Mouse (Mus musculus) monocyte, adult 5-6 weeks (primary cell): Measurements from ENCODE around the gene Acox2. TPM values are rescaled to one million over a fixed set of nuclear protein-coding genes. Genes with fewer than 3 reads are reported as not detected.

Experiments
- ATAC-seq: fragments of 153-309, 156-312 bp; replicated peaks from 2 replicates; pipeline ENCODE4 v1.8.0; 2017; ENCODE audit warnings: mild to moderate bottlenecking; ENCODE audit not compliant: low TSS enrichment, insufficient number of reproducible peaks, severe bottlenecking, poor library complexity, low FRiP score
- total RNA-seq: library from RNA; stranded (forward); fragments of 200-1000, 200-491, 200-594 nt; gene quantifications from 3 replicates; pipeline ENCODE4 v1.2.3, GENCODE M21; 2017

Gene Acox2
- total RNA-seq, 1 experiment from 2014 or later = not detected

- no peak for ATAC-seq
These were observed 40.3 kb downstream of the Acox2 start for GRCm38 (mm10) chr14:8218730-8219380.

GRCm38 (mm10) chr14:8218238-8218637, 40.9 kb downstream of the Acox2 start:
- ATAC-seq = no peak

- ATAC-seq = no peak
These were observed 43.1 kb downstream of the Acox2 start for GRCm38 (mm10) chr14:8216100-8216499.

- no peak for ATAC-seq
These were observed 43.9 kb downstream of the Acox2 start for GRCm38 (mm10) chr14:8215208-8215778.

- no peak for ATAC-seq
These were observed 44.6 kb downstream of the Acox2 start for GRCm38 (mm10) chr14:8214299-8215207.

- ATAC-seq = peak; percentile 96
These were observed 45.3 kb downstream of the Acox2 start, which contains the start of gene Kctd6 for GRCm38 (mm10) chr14:8213803-8214224. Gene Kctd6, plus strand, starts transcription at chr14:8214140.

- ATAC-seq = no peak
These were observed 46.2 kb downstream of the Acox2 start for GRCm38 (mm10) chr14:8212996-8213395.

GRCm38 (mm10) chr14:8209896-8210295, 49.3 kb downstream of the Acox2 start:
- ATAC-seq = no peak

- ATAC-seq = no peak
These were observed 50.3 kb downstream of the Acox2 start for GRCm38 (mm10) chr14:8208876-8209275.

- ATAC-seq = no peak
These were observed 51.6 kb downstream of the Acox2 start for GRCm38 (mm10) chr14:8207543-8207942.

GRCm38 (mm10) chr14:8207105-8207504, 52.0 kb downstream of the Acox2 start:
- ATAC-seq = no peak

- no peak for ATAC-seq
These were observed 52.8 kb downstream of the Acox2 start for GRCm38 (mm10) chr14:8206179-8206910.

GRCm38 (mm10) chr14:8201715-8202114, 57.4 kb downstream of the Acox2 start:
- no peak for ATAC-seq

- ATAC-seq = no peak
These were observed 58.4 kb downstream of the Acox2 start for GRCm38 (mm10) chr14:8200769-8201168.

- ATAC-seq = no peak
These were observed 66.4 kb downstream of the Acox2 start for GRCm38 (mm10) chr14:8192727-8193126.

GRCm38 (mm10) chr14:8191331-8191965, 67.7 kb downstream of the Acox2 start:
- ATAC-seq = no peak

GRCm38 (mm10) chr14:8190556-8190955, 68.6 kb downstream of the Acox2 start:
- no peak for ATAC-seq

GRCm38 (mm10) chr14:8186278-8187045, 72.7 kb downstream of the Acox2 start:
- ATAC-seq = no peak
